10 mouse cellular contexts compared by ENCODE assay signal in the genomic region with DNA sequence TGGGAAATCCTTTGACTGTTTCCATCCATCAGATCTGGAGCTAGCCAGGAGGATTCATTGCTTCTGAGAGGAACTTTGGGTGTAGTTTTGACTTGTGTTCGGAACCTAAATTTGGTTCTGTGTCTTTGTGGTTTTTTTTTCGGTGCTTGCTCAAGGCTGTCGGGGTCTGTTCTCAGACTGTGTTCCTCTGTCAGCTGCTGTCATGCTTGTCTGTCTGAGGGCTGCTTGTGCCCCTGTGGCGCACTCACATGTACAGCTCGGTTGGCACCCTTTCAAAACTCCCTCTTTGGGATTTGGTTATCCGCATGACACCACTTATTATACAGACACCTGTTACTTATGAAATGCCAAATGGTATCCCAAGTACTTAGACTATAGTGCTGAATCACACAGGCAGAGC. TPM values are rescaled to one million over a fixed set of nuclear protein-coding genes. Genes with fewer than 3 reads are reported as not detected.
DNase-seq lines count a peak whose midpoint lies in the region; ATAC-seq and TF ChIP-seq lines count a peak whose summit lies in the region.
"Had no signal": no experiment of that assay in that cellular context is flagged by ENCODE, and none has a peak within 500 bp of the region (broad histone marks: within the 10 kb centered on the region; RNA-seq: fewer than 3 reads in every experiment).

No protein-coding gene starts in this region.

- no peak for DNase-seq in layer of hippocampus, adult 2 months (ENCODE audit: low spot score in 2 of 2)
- no peak for DNase-seq in layer of hippocampus, adult 9-10 months (ENCODE audit: low spot score)
- peak; percentile 33 for DNase-seq in forebrain, embryonic 11.5 days (ENCODE audit: low spot score)
- no peak for DNase-seq in spleen, postnatal 14 days (ENCODE audit: low spot score in 2 of 2)
- DNase-seq in thymus, postnatal 14 days: no peak
- DNase-seq in left cerebral cortex, adult 2 months (ENCODE audit: extremely low spot score in 1 of 2, low spot score in 2 of 2): no peak
- DNase-seq: kidney, adult 8-10 months had no signal

- peaks cover 5% of the 10 kb centered on the region; the same call in 1 of the 2 replicates for H3K4me1 ChIP-seq in forebrain, embryonic 11.5 days (replicated peaks; ENCODE audit: control insufficient read depth, insufficient read depth, low read length)
- H3K4me1 ChIP-seq in limb, embryonic 12.5 days (replicated peaks): peaks cover 10% of the 10 kb centered on the region
- peaks cover 25% of the 10 kb centered on the region for H3K4me1 ChIP-seq in neural tube, embryonic 15.5 days

- intact Hi-C loops in left cerebral cortex, adult 2 months (cut with DNase I): loop anchor here (10.0 kb wide), 1 partner anchor 333 kb away; the partner anchor contains the start of gene Lcorl

- H3K4me3 ChIP-seq in layer of hippocampus, adult 2 months: peak overlapping the region; percentile 79
- H3K4me3 ChIP-seq in forebrain, embryonic 11.5 days (ENCODE audit: low read depth, low read length): no peak overlapping the region
- peak overlapping the region; percentile 93 for H3K4me3 ChIP-seq in limb, embryonic 12.5 days (replicated peaks)
- peak overlapping the region; percentile 98 for H3K4me3 ChIP-seq in neural tube, embryonic 15.5 days (replicated peaks)
- H3K4me3 ChIP-seq in left cerebral cortex, adult 2 months: no peak overlapping the region

- no peak overlapping the region for H3K9ac ChIP-seq in forebrain, embryonic 11.5 days (ENCODE audit: low read length)
- H3K9ac ChIP-seq in limb, embryonic 12.5 days (replicated peaks): 0 out of 2 replicates have a peak overlapping the region, but pooled peaks have one; percentile 8
- H3K9ac ChIP-seq in neural tube, embryonic 15.5 days (replicated peaks): peak overlapping the region; percentile 10; the same call in 1 of the 2 replicates

- H3K27ac ChIP-seq in layer of hippocampus, adult 2 months: no peak overlapping the region
- no peak overlapping the region for H3K27ac ChIP-seq in forebrain, embryonic 11.5 days (ENCODE audit: low read depth, low read length)
- H3K27ac ChIP-seq in limb, embryonic 12.5 days: no peak overlapping the region
- no peak overlapping the region for H3K27ac ChIP-seq in neural tube, embryonic 15.5 days (replicated peaks)
- H3K27ac ChIP-seq in left cerebral cortex, adult 2 months: no peak overlapping the region
- H3K27ac ChIP-seq: macrophage had no signal

- H3K4me2 ChIP-seq in forebrain, embryonic 11.5 days (ENCODE audit: low read depth, low read length, severe bottlenecking): peak overlapping the region; percentile 90
- H3K4me2 ChIP-seq in limb, embryonic 12.5 days: peak overlapping the region; percentile 84
- H3K4me2 ChIP-seq in neural tube, embryonic 15.5 days: peak overlapping the region; percentile 97

- no peak for ATAC-seq in forebrain, embryonic 11.5 days (replicated peaks; ENCODE audit: low FRiP score)
- no peak for ATAC-seq in limb, embryonic 12.5 days (ENCODE audit: insufficient number of reproducible peaks, insufficient read depth, low FRiP score, low TSS enrichment, low read depth)
- ATAC-seq in neural tube, embryonic 15.5 days (ENCODE audit: low FRiP score): no peak

- TF ChIP-seq CTCF in layer of hippocampus, adult 2 months (conservative IDR thresholded peaks at IDR 0.05): no peak
- TF ChIP-seq CTCF in left cerebral cortex, adult 2 months (IDR thresholded peaks at IDR 0.05): no peak

- WGBS in forebrain, embryonic 11.5 days: 93% methylated on average over 6 of the region's 6 CpGs
- 90% methylated on average over 6 of the region's 6 CpGs for WGBS in limb, embryonic 12.5 days
- 84% methylated on average over 6 of the region's 6 CpGs for WGBS in neural tube, embryonic 15.5 days

- H3K36me3 ChIP-seq in forebrain, embryonic 11.5 days (ENCODE audit: control insufficient read depth, insufficient read depth, low read length): peaks cover 5% of the 10 kb centered on the region; the same call in 1 of the 2 replicates
- peaks cover 30% of the 10 kb centered on the region for H3K36me3 ChIP-seq in limb, embryonic 12.5 days
- peaks cover 25% of the 10 kb centered on the region for H3K36me3 ChIP-seq in neural tube, embryonic 15.5 days

- H3K27me3 ChIP-seq in forebrain, embryonic 11.5 days (ENCODE audit: control insufficient read depth, insufficient read depth, low read length): no peaks in the 10 kb centered on the region
- no peaks in the 10 kb centered on the region for H3K27me3 ChIP-seq in limb, embryonic 12.5 days
- H3K27me3 ChIP-seq in neural tube, embryonic 15.5 days (replicated peaks): no peaks in the 10 kb centered on the region

- H3K9me3 ChIP-seq in forebrain, embryonic 11.5 days (ENCODE audit: control insufficient read depth, low read length): no peaks in the 10 kb centered on the region
- no peaks in the 10 kb centered on the region for H3K9me3 ChIP-seq in limb, embryonic 12.5 days
- H3K9me3 ChIP-seq in neural tube, embryonic 15.5 days (replicated peaks): no peaks in the 10 kb centered on the region

RNA-seq across cellular contexts. Expression of gene Med28, which starts 1.6 kb away (rescaled TPM):
- total RNA-seq in layer of hippocampus, adult 2 months (2021): 100 to 1,000 TPM in 1 of 2 experiments, 10 to 100 TPM in 1; 96.8 to 102 TPM
- polyA plus RNA-seq in forebrain, embryonic 11.5 days (2014; fragmentation: Nextera tagmentation; extraction: Ambion mirVana): 266 and 285 TPM in 2 replicates
- 281 and 287 TPM in 2 replicates for polyA plus RNA-seq in limb, embryonic 12.5 days (2016; fragmentation: Nextera tagmentation; extraction: Ambion mirVana)
- 240 and 257 TPM in 2 replicates for polyA plus RNA-seq in neural tube, embryonic 15.5 days (2015; fragmentation: Nextera tagmentation; extraction: Ambion mirVana)
- total RNA-seq in left cerebral cortex, adult 2 months (2021): 100 to 1,000 TPM; 107 to 108 TPM

RNA-seq across cellular contexts. Expression of gene Lap3, which starts 28.4 kb away (rescaled TPM):
- total RNA-seq in layer of hippocampus, adult 2 months (2021): 10 to 100 TPM; 54.3 to 58.7 TPM
- polyA plus RNA-seq in forebrain, embryonic 11.5 days (2014; fragmentation: Nextera tagmentation; extraction: Ambion mirVana): 85.0 and 86.3 TPM in 2 replicates
- 86.7 and 88.1 TPM in 2 replicates for polyA plus RNA-seq in limb, embryonic 12.5 days (2016; fragmentation: Nextera tagmentation; extraction: Ambion mirVana)
- 33.5 and 43.9 TPM in 2 replicates for polyA plus RNA-seq in neural tube, embryonic 15.5 days (2015; fragmentation: Nextera tagmentation; extraction: Ambion mirVana)
- total RNA-seq in left cerebral cortex, adult 2 months (2021): 10 to 100 TPM; 38.6 to 47.5 TPM

Comparison
In these comparisons a context has a peak if more than half of its experiments do, and no peak if none do; other contexts are left out.
1. H3K4me3 ChIP-seq: peak in layer of hippocampus, adult 2 months (single experiment), limb, embryonic 12.5 days (single experiment) and neural tube, embryonic 15.5 days (single experiment); none in forebrain, embryonic 11.5 days (single experiment) and left cerebral cortex, adult 2 months (single experiment).
2. Peak in every context shown above with its lines, with median percentiles within 50 percentile points of each other: H3K4me2 ChIP-seq.